Mouse (Mus musculus) gastrocnemius, adult 8-10 months (tissue): Measurements from ENCODE around the gene Sfrp5. TPM values are rescaled to one million over a fixed set of nuclear protein-coding genes. Genes with fewer than 3 reads are reported as not detected.

ENCODE experiments used
- DNase-seq, 2 experiments: peaks; one replicate each; pipeline ENCODE4 v3.0.0; 2022; ENCODE audit warnings: low spot score in 2 of 2
- total RNA-seq, 4 experiments: library from RNA; stranded (reverse); gene quantifications; 2 replicates each; pipeline ENCODE4 v1.2.4; 2022

Sfrp5 gene
- 1 to 10 TPM; 1.8 to 7.4 (median 4.8) TPM for total RNA-seq

DNA sequence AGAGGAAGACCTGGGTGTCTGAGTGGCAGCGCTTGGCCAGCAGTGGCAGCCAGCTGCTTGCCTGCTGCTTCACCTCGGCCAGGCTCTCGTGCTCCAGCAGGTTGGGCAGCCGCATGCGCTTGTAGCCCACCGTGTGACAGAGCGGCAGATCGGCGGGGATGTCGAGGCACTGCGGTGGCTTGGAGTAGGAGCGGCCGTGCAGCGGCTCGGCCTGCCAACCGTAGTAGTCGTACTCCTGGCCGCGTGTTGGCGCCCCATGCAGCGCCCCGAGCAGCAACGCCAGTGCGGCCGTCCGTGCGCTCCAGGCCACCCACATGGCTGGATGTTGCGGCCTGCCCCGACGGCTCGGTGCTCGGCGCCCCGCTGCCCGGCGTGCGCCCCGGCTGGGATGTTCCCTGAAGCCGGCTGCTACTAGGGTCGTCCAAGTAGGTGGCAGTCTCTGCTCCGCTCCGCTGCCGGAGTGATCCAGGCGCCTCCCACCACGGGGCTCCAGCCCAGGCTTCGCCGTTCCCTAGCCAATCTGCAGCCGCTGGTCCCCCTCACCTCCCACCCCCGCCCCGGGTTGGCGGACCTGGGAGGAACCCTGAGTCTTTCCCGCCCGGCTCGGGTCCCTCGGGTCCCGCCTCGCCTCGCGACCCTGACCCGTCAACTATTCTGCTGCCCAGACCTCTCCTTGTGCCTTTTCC lies at the start of gene Sfrp5:
Sfrp5 (minus strand) TSS at position 557 of the 686 bp plus-strand sequence.
- DNase-seq = no peak

- DNase-seq = no peak
Observed at GRCm38 (mm10) chr19:42249976-42250914, 48.2 kb upstream of the Sfrp5 start.

- no peak for DNase-seq
Observed at GRCm38 (mm10) chr19:42247519-42247918, 45.5 kb upstream of the Sfrp5 start, which contains the start of gene Golga7b. TSS of gene Golga7b (plus strand) at chr19:42247574.

DNA sequence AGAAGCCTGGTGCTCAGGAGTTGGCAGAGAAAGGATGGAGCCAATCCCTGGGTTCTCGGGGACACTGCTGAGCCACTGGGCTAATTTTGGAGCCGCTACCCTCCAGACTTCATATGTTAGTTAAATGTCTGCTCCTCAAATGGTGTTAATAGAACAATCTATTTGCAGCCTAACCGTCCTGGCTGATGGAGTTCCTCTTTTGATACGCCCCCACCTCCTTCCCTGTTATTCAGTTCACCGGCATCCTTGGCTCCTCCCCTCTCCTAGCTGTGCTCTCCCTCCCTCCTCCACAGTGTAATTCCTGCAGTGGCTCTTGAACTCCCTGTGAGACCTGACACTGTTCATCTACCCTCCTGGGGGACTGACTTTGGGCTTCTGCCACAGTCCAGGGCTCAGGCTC lies 44.6 kb upstream of the Sfrp5 start:
- no peak for DNase-seq

GRCm38 (mm10) chr19:42243401-42243800 lies 41.3 kb upstream of the Sfrp5 start:
- DNase-seq = no peak

- no peak for DNase-seq
Observed at GRCm38 (mm10) chr19:42240881-42241280, 38.8 kb upstream of the Sfrp5 start.

DNA sequence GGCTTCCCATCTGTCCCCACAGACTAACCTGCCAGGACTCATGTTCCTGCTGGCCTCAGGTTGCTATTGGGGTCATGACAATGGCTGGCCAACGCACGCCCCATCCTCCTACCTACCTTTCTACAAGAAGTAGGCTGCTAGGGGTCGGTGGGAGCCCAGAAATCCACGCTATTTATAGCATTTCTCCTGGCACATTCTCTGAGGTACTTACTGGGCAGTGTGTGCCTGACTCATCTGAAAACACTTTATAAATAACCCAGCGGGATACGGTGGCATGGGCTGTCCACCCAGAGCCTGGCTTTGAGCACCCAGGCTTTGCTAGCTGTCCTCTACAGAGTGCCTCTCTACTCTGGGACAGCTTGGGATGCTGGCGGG lies 36.3 kb upstream of the Sfrp5 start:
- peak; percentile 52 to 80 for DNase-seq

DNA sequence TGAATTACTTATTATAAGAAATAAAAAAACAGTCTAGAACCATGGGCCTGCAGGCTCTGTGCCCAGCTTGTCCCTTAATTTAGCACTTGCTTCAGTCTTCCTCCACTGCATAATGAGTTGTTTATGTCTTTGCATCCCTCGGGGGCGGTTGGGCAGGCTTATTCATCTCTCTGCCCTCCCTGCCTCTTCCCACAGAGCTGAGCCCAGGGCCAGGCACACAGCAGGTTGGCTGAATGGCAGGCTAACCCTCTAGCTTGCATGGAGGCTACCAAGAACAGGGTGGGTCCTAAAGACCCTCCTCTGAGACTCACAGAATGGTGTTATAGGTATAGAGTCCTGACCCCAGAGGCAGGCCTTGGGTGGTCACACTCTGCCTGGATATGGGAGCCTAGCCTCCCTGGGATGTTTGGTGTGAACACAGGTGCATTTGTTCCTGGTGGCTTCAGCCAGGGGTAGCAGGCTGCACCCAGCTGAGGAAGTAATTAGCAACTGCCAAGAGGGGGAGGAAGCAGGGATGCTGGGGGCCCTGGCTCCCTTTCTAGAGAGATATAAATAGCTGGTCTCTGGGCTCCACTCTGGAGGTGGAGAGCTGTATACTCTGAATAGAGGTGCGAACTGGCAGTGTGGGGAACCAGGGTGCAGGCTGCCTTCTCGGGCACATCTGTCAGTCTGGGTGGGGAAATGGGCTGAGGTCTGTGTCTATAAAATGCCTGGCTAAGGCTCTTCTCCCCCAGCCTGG lies 35.7 kb upstream of the Sfrp5 start:
- peak; percentile 43 to 66 for DNase-seq

DNA sequence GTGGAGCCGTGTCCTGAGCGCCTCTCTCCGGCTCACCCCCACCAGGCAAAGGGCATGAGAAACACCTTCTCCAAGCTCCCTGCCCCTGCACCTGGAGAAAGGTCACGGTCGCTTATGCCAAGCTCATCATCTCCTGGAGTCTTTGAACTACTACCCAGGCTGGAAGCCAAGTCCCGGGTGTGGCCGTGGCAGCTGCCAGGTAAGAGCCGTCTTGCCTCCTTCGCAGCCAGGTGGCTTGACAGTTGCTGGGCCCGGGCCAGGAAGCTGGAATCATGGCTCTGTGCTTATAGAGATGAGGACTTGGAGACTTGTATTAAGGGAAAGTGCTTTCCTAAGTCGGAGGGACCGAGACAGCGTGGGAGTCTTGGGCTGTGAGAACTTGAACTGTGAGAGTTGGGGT lies 28.9 kb upstream of the Sfrp5 start:
- DNase-seq = peak in 1 of 2 experiments; percentile 22

DNA sequence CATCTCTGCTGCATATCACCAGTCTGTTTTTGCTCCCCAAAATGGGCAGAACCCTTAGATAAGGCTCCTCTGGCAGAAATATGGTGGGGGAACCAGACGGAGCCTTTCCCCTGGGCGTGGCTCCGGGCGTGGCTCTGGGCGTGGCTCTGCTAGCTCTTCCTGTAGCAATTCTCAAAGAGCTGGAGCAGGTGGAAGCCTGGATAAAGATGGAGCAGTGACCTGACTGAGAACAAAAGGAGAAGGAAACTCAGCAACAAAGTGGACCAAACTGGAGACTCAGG lies 28.2 kb upstream of the Sfrp5 start:
- DNase-seq = no peak

- no peak for DNase-seq
Observed at GRCm38 (mm10) chr19:42229499-42230287, 27.6 kb upstream of the Sfrp5 start.

- DNase-seq = no peak
Observed at GRCm38 (mm10) chr19:42226451-42226850, 24.4 kb upstream of the Sfrp5 start.

DNA sequence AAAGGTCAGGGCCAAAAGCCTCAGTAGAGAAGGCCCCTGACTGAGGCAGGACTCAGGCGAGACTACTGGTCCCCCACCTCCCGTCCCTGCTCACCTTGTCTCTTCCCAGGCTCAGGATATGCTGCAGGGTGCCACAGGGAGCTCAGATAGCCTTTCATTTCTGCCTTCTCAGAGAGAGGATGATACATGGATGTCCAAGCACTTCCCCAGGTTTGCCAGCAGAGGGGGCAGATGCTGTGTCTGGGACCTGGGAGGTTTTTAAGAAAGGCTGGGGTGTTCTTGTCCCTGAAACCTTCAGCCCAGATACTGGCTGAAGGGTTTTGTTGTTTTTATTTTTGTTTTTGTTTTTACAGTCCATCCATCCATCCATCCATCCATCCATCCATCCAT lies 15.3 kb upstream of the Sfrp5 start:
- DNase-seq = no peak

GRCm38 (mm10) chr19:42216699-42217373 lies 14.8 kb upstream of the Sfrp5 start:
- DNase-seq = no peak

- DNase-seq = no peak
Observed at GRCm38 (mm10) chr19:42214601-42215000, 12.5 kb upstream of the Sfrp5 start.

GRCm38 (mm10) chr19:42211936-42212335 lies 9.9 kb upstream of the Sfrp5 start:
- no peak for DNase-seq

DNA sequence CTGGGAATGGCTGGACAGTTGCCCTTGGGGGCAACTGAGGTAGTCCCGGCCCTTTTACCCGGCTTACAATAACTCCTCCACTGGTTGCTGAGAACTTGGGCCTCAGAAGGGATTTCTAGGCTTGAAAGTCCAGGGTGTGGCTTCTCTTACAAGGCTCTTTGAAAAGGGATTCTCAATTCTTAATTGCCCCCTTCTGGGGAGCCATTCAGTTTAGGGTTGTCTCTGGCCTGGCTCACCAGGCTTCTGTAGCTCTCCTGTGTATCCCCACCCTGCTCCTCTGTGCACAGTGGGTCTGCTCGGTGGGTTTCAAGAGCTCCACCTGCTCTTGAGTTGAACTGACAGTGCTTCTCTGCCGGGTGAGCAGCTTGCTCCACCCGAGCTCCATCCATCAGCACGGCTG lies 7.9 kb upstream of the Sfrp5 start:
- no peak for DNase-seq

GRCm38 (mm10) chr19:42209485-42209884 lies 7.4 kb upstream of the Sfrp5 start:
- DNase-seq = no peak

- DNase-seq = no peak
Observed at GRCm38 (mm10) chr19:42205201-42205600, 3.1 kb upstream of the Sfrp5 start.

- no peak for DNase-seq
Observed at GRCm38 (mm10) chr19:42204306-42204705, 2.3 kb upstream of the Sfrp5 start.

- no peak for DNase-seq
Observed at GRCm38 (mm10) chr19:42202467-42202866, 415 bp upstream of the Sfrp5 start.
